Mouse (Mus musculus) CD4-positive, CD25-positive, alpha-beta regulatory T cell, adult 4 months (primary cell): Measurements from ENCODE around the gene Car14. TPM values are rescaled to one million over a fixed set of nuclear protein-coding genes. Genes with fewer than 3 reads are reported as not detected.
"Not testable (repeated sequence)": the region's sequence is repeated elsewhere in the genome, so short reads cannot be mapped to it uniquely, and the experiment has no call there.

ENCODE experiments used
- ATAC-seq: one replicate; pipeline ENCODE4 v1.8.0; 2017
- polyA plus RNA-seq, 2 experiments: library from polyadenylated mRNA; unstranded; fragments of 100-300 nt; shearing (Covaris generic); gene quantifications; one replicate each; pipeline ENCODE4 v1.2.1; 2017

Car14 gene
- polyA plus RNA-seq, 2 experiments from 2014 or later, result 0.39 TPM; not detected in 1

DNA sequence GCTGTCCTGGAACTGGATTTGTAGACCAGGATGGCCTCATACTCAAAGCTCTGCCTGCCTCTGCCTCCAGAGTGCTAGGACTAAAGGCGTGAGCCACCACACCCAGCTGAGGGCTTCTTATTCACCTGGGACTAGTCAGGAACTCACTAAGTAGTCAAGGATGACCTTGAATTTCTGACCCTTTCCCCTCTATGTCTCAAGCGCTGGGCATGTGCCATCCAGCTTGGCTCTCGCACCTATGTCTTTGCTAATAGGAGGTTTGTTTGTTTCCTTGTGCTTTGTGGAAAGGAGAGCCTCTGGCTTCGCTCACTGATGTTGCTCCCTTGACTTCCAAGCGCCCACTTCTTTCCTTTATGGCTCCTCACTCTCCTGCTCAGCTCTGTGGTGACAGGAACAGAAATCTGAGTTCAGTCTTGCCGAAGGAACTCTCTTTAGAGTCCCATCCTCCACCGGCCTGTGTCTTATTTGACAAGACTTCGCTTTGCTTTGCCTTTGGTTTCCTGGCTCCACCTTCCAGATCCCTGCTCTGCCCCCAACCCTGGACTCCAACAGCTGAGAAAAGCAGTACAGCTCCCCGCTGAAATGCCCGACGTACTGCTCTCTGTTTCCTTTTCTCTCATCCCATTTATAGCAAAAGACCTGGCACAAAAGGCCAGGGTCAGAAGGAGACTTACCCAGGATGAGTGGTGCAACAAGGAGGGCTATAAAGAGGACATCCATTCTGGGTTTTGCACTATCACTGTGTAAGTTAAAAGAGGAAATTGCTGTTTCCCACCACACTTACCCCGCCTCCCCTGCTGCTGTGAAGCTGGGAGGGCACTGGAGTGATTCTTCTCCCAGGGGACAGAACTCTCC, 13.1 kb downstream of the Car14 start, which contains the start of gene BC028528:
Gene BC028528, minus strand, starts transcription at position 795 of the 855 bp plus-strand sequence.
- ATAC-seq, result no peak

DNA sequence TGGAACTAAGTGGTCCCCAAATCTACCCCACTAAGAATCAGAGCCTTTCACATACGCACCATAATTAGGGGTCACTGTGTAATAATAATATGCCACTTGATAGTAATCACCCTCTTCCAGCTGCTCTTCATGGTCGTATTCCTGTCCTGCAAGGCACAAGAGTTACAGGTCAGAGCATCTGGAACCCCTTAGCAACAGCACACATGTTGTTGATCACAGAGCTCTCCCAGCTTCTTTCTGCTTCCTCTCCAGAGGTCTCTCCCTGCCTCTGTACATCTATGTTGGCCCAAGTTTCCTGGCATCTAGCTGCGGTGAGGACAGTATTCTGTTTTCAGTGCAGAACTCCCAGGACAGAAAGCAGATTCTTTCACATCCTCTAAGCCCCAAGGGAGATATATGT, 14.8 kb downstream of the Car14 start:
- ATAC-seq, result no peak

DNA sequence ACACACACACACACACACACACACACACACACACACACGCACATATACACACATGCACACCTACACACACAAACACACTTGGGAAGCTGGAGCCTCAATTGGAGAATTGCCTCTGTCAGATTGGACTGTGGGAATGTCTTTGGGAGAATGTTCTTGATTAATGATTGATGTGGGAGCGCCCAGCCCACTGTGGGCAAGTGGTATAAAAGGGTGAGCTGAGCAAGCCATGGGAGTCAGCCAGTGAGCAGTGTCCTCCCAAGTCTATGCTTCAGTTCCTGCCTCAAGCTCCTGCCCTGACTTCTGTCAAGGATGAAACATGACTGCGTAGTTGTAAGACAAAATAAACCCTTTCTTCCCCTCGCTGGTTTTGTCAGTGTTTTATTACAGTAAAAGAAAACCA, 16.9 kb downstream of the Car14 start:
- no peak for ATAC-seq

DNA sequence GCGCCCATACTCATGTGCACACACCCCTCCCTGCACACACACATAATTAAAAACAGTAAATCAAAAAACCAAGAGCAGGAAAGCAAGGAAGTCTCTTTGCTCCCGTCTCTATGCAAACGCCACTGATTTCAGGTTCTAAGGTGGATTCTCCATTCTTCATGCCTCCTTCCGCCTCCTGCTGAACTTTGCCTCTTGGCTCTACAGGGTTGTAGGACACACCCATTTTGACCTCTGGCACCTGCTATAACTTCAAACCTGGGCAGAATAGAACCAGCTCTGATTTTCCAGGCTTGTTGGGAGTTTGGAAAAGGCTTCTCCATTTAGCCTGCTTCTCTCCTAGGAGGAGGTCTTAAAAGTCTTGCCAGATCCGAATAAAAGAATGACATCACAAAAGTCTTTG, 20.1 kb downstream of the Car14 start:
- ATAC-seq, result no peak

DNA sequence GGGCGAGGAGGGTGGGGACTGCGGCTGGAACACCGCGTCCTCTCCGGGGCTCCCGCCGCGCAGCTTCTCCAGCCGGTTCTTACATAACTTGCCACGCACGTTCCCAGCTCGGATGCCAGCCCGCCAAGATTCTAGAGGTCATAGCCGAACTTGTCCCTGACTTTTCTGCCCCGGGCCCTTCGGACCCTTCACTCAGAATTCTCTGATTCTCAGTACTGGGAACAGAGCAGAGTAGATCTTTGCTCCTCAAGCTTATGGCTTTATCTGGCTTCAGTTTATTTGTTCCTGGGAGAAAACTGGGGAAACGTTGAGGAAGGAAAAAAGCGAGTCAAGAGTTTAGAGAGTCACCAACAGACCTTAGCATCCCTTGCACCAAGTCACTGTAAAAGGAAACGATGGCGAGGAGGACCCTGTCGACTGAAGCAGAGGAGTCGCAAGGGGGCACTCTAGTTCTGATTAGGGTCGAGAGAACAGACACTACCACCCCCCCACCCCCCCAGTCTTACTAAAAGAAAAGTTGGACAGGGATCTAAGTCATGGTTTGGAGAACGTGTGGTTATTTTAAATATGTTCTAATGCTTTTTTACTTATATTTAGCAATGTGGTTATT, 21.6 kb downstream of the Car14 start:
- ATAC-seq, result no peak

DNA sequence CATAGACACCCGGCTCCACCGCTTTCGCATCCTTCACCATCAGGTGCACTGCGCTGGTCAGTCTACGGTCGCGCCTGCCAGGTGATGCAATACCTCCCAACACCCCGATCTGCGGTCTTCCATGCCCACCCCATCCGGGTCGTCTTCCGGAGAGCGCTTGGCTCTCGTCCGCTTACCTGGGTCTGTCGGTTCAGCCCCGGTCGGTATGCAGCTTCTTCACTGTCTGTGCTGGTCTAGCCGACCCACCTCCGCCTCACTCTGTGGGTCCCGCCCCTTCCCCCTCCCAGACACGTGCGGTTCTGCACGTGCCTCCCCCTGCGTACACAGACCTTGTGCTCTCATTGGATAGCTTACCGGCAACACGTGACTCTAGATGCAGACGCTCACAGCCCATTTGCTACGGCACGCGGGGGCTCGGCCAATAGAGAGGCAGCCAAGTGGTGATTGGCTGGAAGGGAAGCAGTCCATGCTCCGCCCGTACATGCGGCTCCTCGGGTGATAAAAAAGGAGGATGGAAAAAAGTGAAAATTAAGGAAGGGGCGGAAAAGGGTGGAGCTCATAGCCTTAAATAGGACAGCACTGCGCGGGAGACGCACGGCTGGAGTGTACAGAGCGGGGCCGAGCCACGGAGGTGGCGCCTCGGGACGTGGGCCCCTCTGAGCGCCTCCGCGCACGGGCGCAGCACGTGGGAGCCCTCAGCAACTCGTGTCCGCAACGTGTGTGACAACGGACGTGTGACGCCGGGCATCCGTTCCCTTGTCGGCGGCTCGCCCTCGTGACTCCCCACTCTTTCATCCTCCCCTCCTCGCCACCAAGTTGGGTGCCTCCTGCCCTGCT, 22.3 kb downstream of the Car14 start, which contains the start of gene Ciart:
Gene Ciart, minus strand, starts transcription at position 273 of the 837 bp plus-strand sequence.
- peak; percentile 86 for ATAC-seq

DNA sequence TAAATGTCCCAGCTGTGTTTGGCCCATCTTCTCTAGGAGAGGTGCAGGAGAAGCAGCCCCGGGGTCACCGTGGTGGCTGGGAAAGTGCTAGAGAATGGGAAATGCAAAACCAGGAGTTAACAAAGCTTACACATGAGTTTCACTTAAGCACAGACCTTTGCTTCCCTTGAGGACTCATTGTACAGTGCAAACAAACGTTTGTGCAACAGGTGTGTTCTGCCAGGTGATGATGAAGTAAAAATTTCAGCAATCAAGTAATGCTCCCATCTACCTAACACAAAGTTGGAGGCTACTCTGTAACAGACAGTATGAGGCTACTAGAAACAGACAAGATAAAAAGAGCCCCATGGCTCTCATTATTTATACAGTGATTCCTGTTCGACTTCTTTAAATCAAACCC, 25.4 kb downstream of the Car14 start:
- ATAC-seq, result no peak

DNA sequence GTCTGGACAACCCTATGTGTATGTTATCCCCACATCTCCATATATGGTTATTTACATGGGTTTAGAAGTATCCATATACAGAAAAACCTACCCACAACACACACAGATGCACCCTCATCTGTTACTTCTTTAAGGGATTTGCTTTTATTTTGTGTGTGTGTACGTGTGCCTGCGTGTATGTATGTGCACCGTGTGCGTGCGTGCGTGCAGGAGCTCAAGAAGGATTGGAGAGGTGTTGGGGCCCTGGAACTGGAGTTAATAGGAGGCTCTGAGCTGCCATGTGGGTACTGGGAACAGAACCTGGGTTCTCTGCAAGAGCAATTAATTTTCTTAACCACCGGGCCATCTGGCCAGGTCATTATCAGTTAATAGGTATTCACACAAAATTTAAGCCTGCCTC, 32.4 kb downstream of the Car14 start:
- no peak for ATAC-seq

DNA sequence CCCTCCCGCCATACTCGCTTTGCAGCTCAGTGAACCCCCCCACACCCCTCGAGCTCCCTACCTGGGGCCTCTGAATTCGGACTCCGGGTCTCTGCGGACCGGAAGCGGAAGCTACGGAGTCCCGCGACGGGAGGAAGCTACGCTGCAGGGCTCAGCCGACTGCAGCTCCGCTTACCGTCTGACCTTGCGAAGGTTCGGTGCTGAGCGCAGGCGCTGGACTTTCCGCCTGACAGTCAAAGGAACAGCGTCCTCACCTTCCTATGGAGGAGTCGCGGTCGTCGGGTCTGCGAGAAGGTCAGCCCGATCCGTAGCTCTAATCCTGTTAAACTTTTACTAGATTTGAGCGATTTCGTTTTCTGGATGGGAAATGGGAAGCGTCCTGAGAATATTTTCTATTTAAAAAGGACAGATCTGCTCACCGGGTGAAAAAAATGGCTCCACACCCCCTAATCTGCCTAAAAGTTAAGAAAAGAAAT, 33.1 kb downstream of the Car14 start, which contains the start of gene Mrps21:
Gene Mrps21, minus strand, starts transcription at position 128 of the 476 bp plus-strand sequence.
- ATAC-seq, result peak; percentile 94

DNA sequence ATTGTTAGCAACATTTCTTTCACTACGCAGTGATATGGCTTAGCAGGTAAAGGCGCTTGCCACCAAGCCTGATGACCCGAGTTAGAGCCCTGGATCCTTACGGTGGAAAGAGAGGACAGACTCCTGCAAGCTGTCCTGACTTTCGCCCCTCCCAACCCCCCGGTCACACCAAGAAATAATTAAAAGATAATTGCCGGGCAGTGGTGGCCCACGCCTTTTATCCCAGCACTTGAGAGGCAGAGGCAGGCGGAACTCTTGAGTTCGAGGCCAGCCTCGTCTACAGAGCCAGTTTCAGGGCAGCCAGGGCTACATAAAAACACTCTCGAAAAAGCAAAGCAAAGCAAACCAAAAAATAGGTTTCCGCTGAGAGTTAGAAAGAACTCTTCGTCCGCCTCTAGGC, 33.5 kb downstream of the Car14 start:
- peak; percentile 10 for ATAC-seq

DNA sequence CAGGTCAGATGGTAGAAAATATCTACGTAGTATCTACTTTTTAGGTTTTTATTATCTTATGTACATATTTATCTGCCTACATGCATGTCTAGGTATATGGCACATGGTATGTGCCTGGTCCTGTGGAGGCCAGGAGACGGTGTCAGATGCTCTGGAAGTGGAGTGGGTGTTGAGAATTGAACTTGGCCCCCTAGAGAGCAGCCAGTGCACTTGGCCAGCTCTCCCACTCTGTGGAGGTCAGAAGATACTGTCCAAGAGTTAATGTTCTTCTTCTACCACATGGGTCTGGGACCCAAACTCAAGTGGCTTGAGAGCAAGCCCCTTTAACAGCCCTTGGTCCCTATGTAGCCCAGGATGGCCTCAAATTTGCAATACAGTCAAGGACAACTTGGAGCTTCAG, 37.1 kb downstream of the Car14 start:
- no peak for ATAC-seq

DNA sequence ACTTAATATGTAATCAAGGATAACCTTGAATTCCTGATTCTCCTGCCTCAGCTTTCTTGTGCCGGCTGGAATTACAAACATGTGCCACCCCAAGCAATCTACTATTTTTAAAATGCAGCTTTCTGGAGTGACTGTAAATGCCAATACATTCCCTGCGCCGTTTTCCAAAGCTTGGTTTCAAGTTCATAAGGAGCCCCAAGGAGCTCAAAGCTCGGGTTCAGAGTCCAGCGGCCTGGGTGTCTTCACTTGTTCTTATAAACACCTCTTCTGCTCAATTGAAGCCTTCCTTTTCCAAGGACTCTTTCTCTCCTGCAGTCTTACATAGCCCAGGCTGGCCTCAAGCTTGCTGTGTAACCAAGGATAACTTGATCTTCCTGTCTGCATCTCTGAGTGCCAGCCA, 38.4 kb downstream of the Car14 start:
- ATAC-seq, result no peak

DNA sequence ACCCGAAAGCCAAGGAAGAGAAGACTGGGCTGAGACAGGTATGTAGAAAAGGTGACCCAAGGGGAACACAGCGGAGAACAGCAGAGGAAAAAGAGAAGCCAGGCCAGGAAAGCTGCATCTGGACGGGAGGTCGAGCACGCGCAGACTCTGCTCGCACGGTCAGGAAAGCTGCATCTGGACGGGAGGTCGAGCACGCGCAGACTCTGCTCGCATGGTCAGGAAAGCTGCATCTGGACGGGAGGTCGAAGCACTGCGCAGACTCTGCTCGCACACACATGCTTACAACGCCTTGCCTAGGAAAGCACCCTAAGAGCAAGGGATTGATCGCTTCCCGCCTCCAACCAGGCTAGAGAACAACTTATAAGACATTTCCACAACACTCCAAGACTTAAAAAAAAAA, 38.9 kb downstream of the Car14 start:
- ATAC-seq, result no peak

DNA sequence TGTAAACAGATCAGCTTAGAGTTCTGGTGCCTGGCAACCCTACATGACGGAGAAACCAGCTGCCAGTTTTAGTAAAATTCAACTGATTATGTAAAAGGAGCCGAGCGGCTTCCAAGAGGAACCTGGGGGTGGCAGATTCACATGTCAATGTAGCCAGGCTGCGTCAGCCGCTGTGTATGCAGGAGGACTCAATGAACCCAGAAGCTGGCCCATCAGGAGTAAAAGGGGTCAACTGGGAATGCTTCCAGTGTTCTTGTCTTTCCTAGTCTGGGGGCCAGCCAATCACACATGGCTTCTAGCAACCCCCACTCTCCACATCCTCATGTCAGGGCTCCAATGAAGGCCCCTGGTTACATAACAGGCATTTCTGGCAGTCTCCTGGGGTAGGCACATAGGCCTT, 39.4 kb downstream of the Car14 start:
- no peak for ATAC-seq

DNA sequence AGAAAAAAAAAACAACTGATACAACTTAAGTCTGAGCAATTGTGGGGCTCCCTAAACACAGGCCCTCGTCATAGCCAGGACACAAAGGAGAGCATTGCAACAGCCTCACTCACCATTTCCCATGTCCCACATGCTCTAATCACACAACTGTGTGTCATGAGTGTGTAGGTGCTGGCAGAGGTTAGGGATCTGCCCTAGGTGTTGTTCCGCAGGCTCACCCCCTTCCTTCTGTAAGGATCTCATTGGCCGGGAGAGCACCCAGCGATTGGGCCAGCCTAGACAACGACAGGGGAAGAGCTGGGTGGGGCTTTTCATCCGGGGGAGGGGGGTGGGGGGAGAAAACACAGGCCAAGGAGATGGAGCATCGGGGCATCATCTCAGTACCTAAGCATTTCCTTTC, 40.9 kb downstream of the Car14 start:
- no peak for ATAC-seq

DNA sequence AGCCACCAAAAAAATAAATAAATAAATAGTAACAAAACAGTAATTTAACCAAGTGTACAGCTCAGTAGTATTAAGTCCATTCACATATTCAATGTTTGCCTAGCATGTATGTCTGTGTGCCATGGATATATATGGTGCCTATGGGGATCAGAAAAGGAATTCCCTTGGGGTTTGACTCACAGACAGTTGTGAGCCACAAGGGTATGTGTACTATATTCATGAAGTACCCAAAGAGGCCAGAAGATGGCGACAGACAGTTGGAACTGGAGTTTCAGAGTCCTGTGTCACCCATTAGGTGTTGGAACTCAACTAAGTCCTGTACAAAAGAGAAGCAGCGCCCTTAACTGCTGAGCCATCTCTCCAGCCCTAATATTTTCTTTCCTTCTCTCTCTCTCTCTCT, 42.7 kb downstream of the Car14 start:
- ATAC-seq, result peak; percentile 92

DNA sequence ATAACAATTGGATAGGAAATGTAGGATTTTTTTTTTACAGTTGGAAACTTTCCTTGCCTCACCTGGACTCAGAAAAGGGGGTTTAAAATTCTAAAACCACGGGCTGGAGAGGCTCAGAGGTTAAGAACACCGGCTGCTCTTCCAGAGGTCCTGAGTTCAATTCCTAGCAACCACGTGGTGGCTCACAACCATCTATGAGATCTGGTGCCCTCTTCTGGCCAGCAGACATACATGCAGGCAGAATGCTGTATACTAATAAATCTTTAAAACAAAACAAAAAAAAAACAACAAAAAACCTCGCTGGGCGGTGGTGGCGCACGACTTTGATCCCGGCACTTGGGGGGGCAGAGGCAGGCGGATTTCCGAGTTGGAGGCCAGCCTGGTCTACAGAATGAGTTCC, 43.3 kb downstream of the Car14 start:
- ATAC-seq, result peak; percentile 25

DNA sequence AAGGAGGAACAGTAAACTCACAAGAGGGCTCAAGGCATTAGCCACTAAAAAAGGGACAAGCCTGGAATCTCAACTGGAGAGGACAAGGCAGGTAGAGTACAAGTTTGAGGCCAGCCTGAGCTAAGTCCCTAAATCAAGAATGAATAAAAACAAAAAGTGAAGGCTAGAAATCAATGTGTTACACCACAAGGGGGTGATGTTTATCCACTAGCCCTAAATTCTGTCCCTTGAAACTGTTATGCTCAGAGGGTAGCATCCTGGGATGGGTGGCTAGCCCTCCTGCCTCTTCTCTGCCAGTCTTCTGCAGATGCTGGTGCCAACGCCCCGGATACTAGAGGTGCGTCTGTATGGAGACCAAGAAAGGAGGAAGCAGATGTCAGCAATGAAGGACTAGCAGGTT, 44.2 kb downstream of the Car14 start:
- ATAC-seq, result no peak

DNA sequence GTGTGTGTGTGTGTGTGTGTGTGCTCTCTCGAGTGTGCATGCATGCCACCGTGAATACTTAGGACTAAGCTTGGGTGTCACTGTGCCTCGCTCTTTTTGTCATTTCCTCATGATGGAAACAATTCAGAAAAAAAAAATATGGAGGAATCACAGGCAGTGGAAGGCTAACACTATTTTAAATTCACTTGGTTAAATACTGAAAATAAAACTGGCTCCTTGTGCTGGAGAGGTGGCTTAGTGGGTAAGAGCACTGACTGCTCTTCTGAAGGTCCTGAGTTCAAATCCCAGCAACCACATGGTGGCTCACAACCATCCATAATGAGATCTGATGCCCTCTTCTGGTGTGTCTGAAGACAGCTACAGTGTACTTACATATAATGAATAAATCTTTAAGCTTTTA, 46.2 kb downstream of the Car14 start:
- not testable (repeated sequence) for ATAC-seq

DNA sequence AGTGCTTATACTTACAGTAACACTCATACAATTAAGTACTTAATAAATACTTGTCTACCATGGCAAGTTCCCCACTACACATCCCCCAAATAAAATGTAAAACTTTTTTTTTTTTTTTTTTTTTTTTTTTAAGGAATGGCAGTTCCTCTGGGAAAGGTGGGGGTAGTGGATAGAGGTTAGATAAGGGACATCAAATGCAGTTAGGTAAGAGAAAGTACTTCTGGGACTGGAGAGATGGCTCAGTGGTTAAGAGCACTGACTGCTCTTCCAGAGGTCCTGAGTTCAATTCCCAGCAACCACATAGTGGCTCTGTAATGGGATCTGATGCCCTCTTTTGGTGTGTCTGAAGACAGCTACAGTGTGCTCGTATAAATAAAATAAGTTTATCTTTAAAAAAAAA, 47.4 kb downstream of the Car14 start:
- ATAC-seq, result not testable (repeated sequence)

DNA sequence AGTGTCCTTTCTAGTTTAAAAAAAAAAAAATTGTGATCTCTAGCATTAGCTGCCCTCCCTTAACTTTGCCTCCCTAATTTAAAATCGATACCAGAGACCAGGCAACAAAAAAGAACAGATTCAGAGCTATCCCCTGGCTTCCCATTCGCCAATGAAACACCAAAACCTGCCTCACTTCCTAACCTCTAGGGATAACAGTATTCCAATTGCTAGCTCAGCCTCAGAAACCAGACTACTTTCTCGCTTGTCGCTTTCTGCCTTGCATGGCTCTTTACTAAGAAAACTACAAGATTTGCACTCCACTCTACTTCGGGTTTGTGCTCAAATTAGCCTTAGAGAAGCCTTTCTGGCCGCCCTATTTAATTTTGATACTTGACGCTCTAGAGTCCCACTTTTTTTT, 48.4 kb downstream of the Car14 start:
- peak; percentile 40 for ATAC-seq

DNA sequence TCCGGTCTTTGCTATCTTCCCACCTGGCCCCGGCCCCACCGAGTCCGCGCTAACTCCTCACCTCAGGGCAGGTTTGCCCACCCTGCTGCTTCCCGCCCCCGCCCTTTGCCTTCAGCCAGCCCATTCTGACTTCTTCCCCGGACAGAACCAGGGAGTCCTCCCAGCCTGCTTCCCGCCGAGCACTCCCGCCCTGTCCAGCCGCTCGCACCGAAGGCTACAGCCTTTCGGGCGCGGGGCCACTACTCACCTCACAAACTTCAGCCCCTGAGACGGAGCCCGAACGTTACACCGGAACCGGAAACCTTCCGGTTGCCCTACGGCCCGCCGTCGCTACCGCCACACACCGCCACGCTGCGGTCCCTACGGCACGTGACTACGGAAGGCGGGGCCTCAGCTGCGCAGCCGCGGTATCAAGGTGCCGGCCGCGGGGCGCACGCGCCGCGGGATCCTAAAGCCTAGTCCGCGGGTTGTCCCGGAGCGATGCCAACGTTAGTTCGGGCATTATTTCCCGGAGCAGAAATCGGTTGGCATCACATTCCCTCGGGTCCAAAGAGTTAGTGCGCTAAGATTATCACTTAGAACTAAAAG, 48.9 kb downstream of the Car14 start, which contains the start of gene Prpf3:
Gene Prpf3, minus strand, starts transcription at position 384 of the 588 bp plus-strand sequence.
- peak; percentile 97 for ATAC-seq
